Mouse (Mus musculus) limb, embryonic 11.5 days (tissue): ENCODE measurements around the gene Gm1979. TPM values are rescaled to one million over a fixed set of nuclear protein-coding genes. Genes with fewer than 3 reads are reported as not detected.
"Not testable (repeated sequence)": the region's sequence is repeated elsewhere in the genome, so short reads cannot be mapped to it uniquely, and the experiment has no call there.

ENCODE experiments used
- ATAC-seq: fragments of 200-750 bp; cut with Nextera tagmentation; 2 replicates; pipeline ENCODE4 v1.8.0; 2017; ENCODE audit warnings: low read depth; ENCODE audit not compliant: insufficient number of reproducible peaks, low FRiP score, low TSS enrichment
- DNase-seq: peaks from one replicate; pipeline ENCODE4 v3.0.0-alpha.2; 2015; ENCODE audit warnings: low spot score
- H3K27ac ChIP-seq: fragments of 300-500 bp; sonication (generic); replicated peaks from 2 replicates; pipeline ENCODE4 v1.5.1; 2014; ENCODE audit warnings: low read depth, mild to moderate bottlenecking, low read length
- H3K27me3 ChIP-seq: fragments of 300-500 bp; sonication (generic); 2 replicates; pipeline ENCODE4 v1.6.1; 2014; ENCODE audit warnings: mild to moderate bottlenecking, low read length, mixed read lengths; ENCODE audit not compliant: control insufficient read depth, insufficient read depth
- H3K36me3 ChIP-seq: fragments of 300-500 bp; sonication (generic); 2 replicates; pipeline ENCODE4 v1.6.1; 2014; ENCODE audit warnings: mild to moderate bottlenecking, low read length, moderate library complexity, mixed read lengths; ENCODE audit not compliant: control insufficient read depth, insufficient read depth
- H3K4me1 ChIP-seq: fragments of 300-500 bp; sonication (generic); 2 replicates; pipeline ENCODE4 v1.6.1; 2014; ENCODE audit warnings: low read length, mixed read lengths; ENCODE audit not compliant: control insufficient read depth, insufficient read depth
- H3K4me2 ChIP-seq: fragments of 300-500 bp; sonication (generic); 2 replicates; pipeline ENCODE4 v1.6.1; 2014; ENCODE audit warnings: low read depth, mild to moderate bottlenecking, moderate library complexity; ENCODE audit not compliant: severe bottlenecking
- H3K4me3 ChIP-seq: fragments of 300-500 bp; sonication (generic); 2 replicates; pipeline ENCODE4 v1.5.1; 2014; ENCODE audit warnings: low read depth, low read length
- H3K9ac ChIP-seq: fragments of 300-500 bp; sonication (generic); 2 replicates; pipeline ENCODE4 v1.6.1; 2014; ENCODE audit warnings: mild to moderate bottlenecking, low read length
- H3K9me3 ChIP-seq: fragments of 300-500 bp; sonication (generic); 2 replicates; pipeline ENCODE4 v1.6.1; 2016; ENCODE audit warnings: low read length; ENCODE audit not compliant: control insufficient read depth
- WGBS: fragments of 180-500 bp; shearing (Covaris S2); extraction: QIAGEN DNeasy Blood & Tissue Kit; methylation state at CpG from one replicate; pipeline ENCODE4 v1.1.7; 2014; 5-methylcytosine and 5-hydroxymethylcytosine counted together
- polyA plus RNA-seq: library from polyadenylated mRNA; unstranded; fragments of >200 nt; fragmentation: Nextera tagmentation; extraction: Ambion mirVana; gene quantifications from 2 replicates; pipeline ENCODE4 v1.2.1, GENCODE M21; 2014

The Gm1979 gene
- not detected in 2 replicates for polyA plus RNA-seq

- H3K27me3 ChIP-seq, DNase-seq, H3K4me3 ChIP-seq, H3K4me2 ChIP-seq, H3K9ac ChIP-seq, ATAC-seq, H3K27ac ChIP-seq, H3K36me3 ChIP-seq, H3K4me1 ChIP-seq, H3K9me3 ChIP-seq: not testable (repeated sequence)
- 100% methylated on average over 1 of the region's 2 CpGs for WGBS
Measured at GRCm38 (mm10) chr5:26004698-26005097, at the start of gene Gm1979. Gene Gm1979 (minus strand): TSS chr5:26004798.

GRCm38 (mm10) chr5:26039458-26039857 lies 34.9 kb upstream of the Gm1979 start, which contains the start of gene Speer4a:
Gene Speer4a (minus strand): TSS chr5:26039558.
- not testable (repeated sequence) for H3K4me2 ChIP-seq, H3K9ac ChIP-seq, H3K27ac ChIP-seq, H3K4me1 ChIP-seq, H3K4me3 ChIP-seq, H3K27me3 ChIP-seq, H3K9me3 ChIP-seq, H3K36me3 ChIP-seq, DNase-seq, ATAC-seq
- 81% methylated on average over 2 of the region's 2 CpGs for WGBS

GRCm38 (mm10) chr5:26022816-26023215 lies 18.2 kb upstream of the Gm1979 start, which contains the start of gene Gm5862:
Gene Gm5862 (minus strand): TSS chr5:26022916.
- H3K27ac ChIP-seq, DNase-seq, H3K36me3 ChIP-seq, H3K4me1 ChIP-seq, H3K4me3 ChIP-seq, ATAC-seq, H3K9ac ChIP-seq, H3K4me2 ChIP-seq, H3K27me3 ChIP-seq, H3K9me3 ChIP-seq: not testable (repeated sequence)
- WGBS: no CpG with 5 or more reads among the region's 3 CpGs

- not testable (repeated sequence) for H3K9me3 ChIP-seq, DNase-seq, H3K27ac ChIP-seq, H3K4me3 ChIP-seq, H3K9ac ChIP-seq, H3K4me2 ChIP-seq, ATAC-seq, H3K4me1 ChIP-seq, H3K36me3 ChIP-seq, H3K27me3 ChIP-seq
- 69% methylated on average over 6 of the region's 7 CpGs for WGBS
Measured at GRCm38 (mm10) chr5:26007697-26008096, 3.1 kb upstream of the Gm1979 start.

- ATAC-seq (peak; percentile 82), DNase-seq (peak; percentile 66)
- not testable (repeated sequence) for H3K27me3 ChIP-seq, H3K9me3 ChIP-seq, H3K27ac ChIP-seq, H3K4me1 ChIP-seq, H3K36me3 ChIP-seq, H3K9ac ChIP-seq
- peak overlapping the region; percentile 45 for H3K4me2 ChIP-seq
- H3K4me3 ChIP-seq: peak overlapping the region; percentile 20
- WGBS: 19% methylated on average over 42 of the region's 45 CpGs
Measured at GRCm38 (mm10) chr5:26006937-26007695, 2.5 kb upstream of the Gm1979 start.

- H3K4me3 ChIP-seq, H3K4me1 ChIP-seq, H3K36me3 ChIP-seq, H3K9ac ChIP-seq, H3K9me3 ChIP-seq, H3K4me2 ChIP-seq, H3K27me3 ChIP-seq, ATAC-seq, H3K27ac ChIP-seq, DNase-seq: not testable (repeated sequence)
- WGBS: no CpG with 5 or more reads among the region's 3 CpGs
Measured at GRCm38 (mm10) chr5:25988550-25988949, 16.0 kb downstream of the Gm1979 start, which contains the start of gene Gm21698. Gene Gm21698 (minus strand): TSS chr5:25988650.

- no CpG with 5 or more reads among the region's 2 CpGs for WGBS
- not testable (repeated sequence) for H3K4me3 ChIP-seq, DNase-seq, H3K9ac ChIP-seq, H3K4me2 ChIP-seq, H3K36me3 ChIP-seq, H3K9me3 ChIP-seq, H3K27me3 ChIP-seq, H3K27ac ChIP-seq, ATAC-seq, H3K4me1 ChIP-seq
Measured at GRCm38 (mm10) chr5:25972563-25972962, 32.0 kb downstream of the Gm1979 start, which contains the start of gene Gm21680. Gene Gm21680 (minus strand): TSS chr5:25972663.

GRCm38 (mm10) chr5:25957050-25957449 lies 47.5 kb downstream of the Gm1979 start:
- not testable (repeated sequence) for ATAC-seq, H3K36me3 ChIP-seq, H3K4me1 ChIP-seq, H3K9ac ChIP-seq, H3K27ac ChIP-seq, H3K9me3 ChIP-seq, H3K27me3 ChIP-seq, H3K4me3 ChIP-seq
- 58% methylated on average over 16 of the region's 17 CpGs for WGBS
- H3K4me2 ChIP-seq: peak overlapping the region; percentile 27; the same call in 1 of the 2 replicates
- peak; percentile 19 for DNase-seq
